Mouse (Mus musculus): ENCODE data around the gene Mgat4e.

Mgat4e gene

GRCm38 (mm10) chr1:134549632-134550132 lies at the start of gene Mgat4e:
Gene Mgat4e, minus strand, starts transcription at chr1:134549682.
- Histone ChIP-seq H3K36me3 (ENCODE audit: control insufficient read depth, insufficient read depth, low read length, poor library complexity, severe bottlenecking) (no peaks in the 10 kb centered on the region), H3K27me3 (ENCODE audit: control insufficient read depth, insufficient read depth, low read length, poor library complexity, severe bottlenecking) (no peaks in the 10 kb centered on the region; the same call in 1 of the 2 replicates)
- no peak for DNase-seq (ENCODE audit: low read depth, low spot score)

- DNase-seq (ENCODE audit: low read depth, low spot score): no peak
- H3K27me3 ChIP-seq (ENCODE audit: control insufficient read depth, insufficient read depth, low read length, poor library complexity, severe bottlenecking): no peaks in the 10 kb centered on the region
- H3K36me3 ChIP-seq (ENCODE audit: control insufficient read depth, insufficient read depth, low read length, poor library complexity, severe bottlenecking): peaks cover 11% of the 10 kb centered on the region
Observed at GRCm38 (mm10) chr1:134597339-134598054, 48.0 kb upstream of the Mgat4e start.

GRCm38 (mm10) chr1:134591773-134592172 lies 42.3 kb upstream of the Mgat4e start:
- Histone ChIP-seq H3K27me3 (ENCODE audit: control insufficient read depth, insufficient read depth, low read length, poor library complexity, severe bottlenecking) (no peaks in the 10 kb centered on the region), H3K36me3 (ENCODE audit: control insufficient read depth, insufficient read depth, low read length, poor library complexity, severe bottlenecking) (peaks cover 9% of the 10 kb centered on the region)
- peak; percentile 30 for DNase-seq (ENCODE audit: low read depth, low spot score)

- no peak for DNase-seq (ENCODE audit: low read depth, low spot score)
- Histone ChIP-seq H3K36me3 (ENCODE audit: control insufficient read depth, insufficient read depth, low read length, poor library complexity, severe bottlenecking) (peaks cover 6% of the 10 kb centered on the region; the same call in 1 of the 2 replicates), H3K27me3 (ENCODE audit: control insufficient read depth, insufficient read depth, low read length, poor library complexity, severe bottlenecking) (no peaks in the 10 kb centered on the region)
Observed at GRCm38 (mm10) chr1:134589676-134590075, 40.2 kb upstream of the Mgat4e start.

GRCm38 (mm10) chr1:134583560-134583959 lies 34.1 kb upstream of the Mgat4e start:
- H3K27me3 ChIP-seq (ENCODE audit: control insufficient read depth, insufficient read depth, low read length, poor library complexity, severe bottlenecking): no peaks in the 10 kb centered on the region

GRCm38 (mm10) chr1:134580796-134581195 lies 31.3 kb upstream of the Mgat4e start:
- Histone ChIP-seq H3K27me3 (ENCODE audit: control insufficient read depth, insufficient read depth, low read length, poor library complexity, severe bottlenecking) (no peaks in the 10 kb centered on the region), H3K36me3 (ENCODE audit: control insufficient read depth, insufficient read depth, low read length, poor library complexity, severe bottlenecking) (no peaks in the 10 kb centered on the region)
- no peak for DNase-seq (ENCODE audit: low read depth, low spot score)

More at GRCm38 (mm10) chr1:134583560-134583959, 34.1 kb upstream of the Mgat4e start:
- DNase-seq (ENCODE audit: low read depth, low spot score): no peak
- H3K36me3 ChIP-seq (ENCODE audit: control insufficient read depth, insufficient read depth, low read length, poor library complexity, severe bottlenecking): no peaks in the 10 kb centered on the region

- Histone ChIP-seq H3K36me3 (ENCODE audit: control insufficient read depth, insufficient read depth, low read length, poor library complexity, severe bottlenecking) (no peaks in the 10 kb centered on the region), H3K27me3 (ENCODE audit: control insufficient read depth, insufficient read depth, low read length, poor library complexity, severe bottlenecking) (no peaks in the 10 kb centered on the region)
- no peak for DNase-seq (ENCODE audit: low read depth, low spot score)
Observed at GRCm38 (mm10) chr1:134577384-134578120, 28.1 kb upstream of the Mgat4e start.

- H3K36me3 ChIP-seq (ENCODE audit: control insufficient read depth, insufficient read depth, low read length, poor library complexity, severe bottlenecking): no peaks in the 10 kb centered on the region
- H3K27me3 ChIP-seq (ENCODE audit: control insufficient read depth, insufficient read depth, low read length, poor library complexity, severe bottlenecking): no peaks in the 10 kb centered on the region
- no peak for DNase-seq (ENCODE audit: low read depth, low spot score)
Observed at GRCm38 (mm10) chr1:134573932-134574315, 24.4 kb upstream of the Mgat4e start.

GRCm38 (mm10) chr1:134573300-134573931 lies 23.9 kb upstream of the Mgat4e start:
- no peaks in the 10 kb centered on the region for H3K27me3 ChIP-seq (ENCODE audit: control insufficient read depth, insufficient read depth, low read length, poor library complexity, severe bottlenecking)
- no peak for DNase-seq (ENCODE audit: low read depth, low spot score)

GRCm38 (mm10) chr1:134570631-134571030 lies 21.1 kb upstream of the Mgat4e start:
- no peak for DNase-seq (ENCODE audit: low read depth, low spot score)
- H3K27me3 ChIP-seq (ENCODE audit: control insufficient read depth, insufficient read depth, low read length, poor library complexity, severe bottlenecking): no peaks in the 10 kb centered on the region
- no peaks in the 10 kb centered on the region for H3K36me3 ChIP-seq (ENCODE audit: control insufficient read depth, insufficient read depth, low read length, poor library complexity, severe bottlenecking)

More at GRCm38 (mm10) chr1:134573300-134573931, 23.9 kb upstream of the Mgat4e start:
- H3K36me3 ChIP-seq (ENCODE audit: control insufficient read depth, insufficient read depth, low read length, poor library complexity, severe bottlenecking): no peaks in the 10 kb centered on the region

GRCm38 (mm10) chr1:134570171-134570570 lies 20.7 kb upstream of the Mgat4e start:
- no peak for DNase-seq (ENCODE audit: low read depth, low spot score)
- H3K36me3 ChIP-seq (ENCODE audit: control insufficient read depth, insufficient read depth, low read length, poor library complexity, severe bottlenecking): no peaks in the 10 kb centered on the region
- H3K27me3 ChIP-seq (ENCODE audit: control insufficient read depth, insufficient read depth, low read length, poor library complexity, severe bottlenecking): no peaks in the 10 kb centered on the region

- Histone ChIP-seq H3K36me3 (ENCODE audit: control insufficient read depth, insufficient read depth, low read length, poor library complexity, severe bottlenecking) (no peaks in the 10 kb centered on the region), H3K27me3 (ENCODE audit: control insufficient read depth, insufficient read depth, low read length, poor library complexity, severe bottlenecking) (no peaks in the 10 kb centered on the region)
- DNase-seq (ENCODE audit: low read depth, low spot score): no peak
Observed at GRCm38 (mm10) chr1:134567511-134567910, 18.0 kb upstream of the Mgat4e start.

GRCm38 (mm10) chr1:134563726-134564125 lies 14.2 kb upstream of the Mgat4e start:
- Histone ChIP-seq H3K27me3 (ENCODE audit: control insufficient read depth, insufficient read depth, low read length, poor library complexity, severe bottlenecking) (no peaks in the 10 kb centered on the region), H3K36me3 (ENCODE audit: control insufficient read depth, insufficient read depth, low read length, poor library complexity, severe bottlenecking) (no peaks in the 10 kb centered on the region)
- no peak for DNase-seq (ENCODE audit: low read depth, low spot score)

GRCm38 (mm10) chr1:134562457-134562856 lies 13.0 kb upstream of the Mgat4e start:
- no peak for DNase-seq (ENCODE audit: low read depth, low spot score)
- Histone ChIP-seq H3K36me3 (ENCODE audit: control insufficient read depth, insufficient read depth, low read length, poor library complexity, severe bottlenecking) (no peaks in the 10 kb centered on the region), H3K27me3 (ENCODE audit: control insufficient read depth, insufficient read depth, low read length, poor library complexity, severe bottlenecking) (no peaks in the 10 kb centered on the region)

GRCm38 (mm10) chr1:134561770-134562143 lies 12.3 kb upstream of the Mgat4e start:
- no peaks in the 10 kb centered on the region for H3K27me3 ChIP-seq (ENCODE audit: control insufficient read depth, insufficient read depth, low read length, poor library complexity, severe bottlenecking)
- DNase-seq (ENCODE audit: low read depth, low spot score): no peak

More at GRCm38 (mm10) chr1:134561770-134562143, 12.3 kb upstream of the Mgat4e start:
- H3K36me3 ChIP-seq (ENCODE audit: control insufficient read depth, insufficient read depth, low read length, poor library complexity, severe bottlenecking): no peaks in the 10 kb centered on the region
